Mouse (Mus musculus): ENCODE measurements around the gene Stx1a.

DNA sequence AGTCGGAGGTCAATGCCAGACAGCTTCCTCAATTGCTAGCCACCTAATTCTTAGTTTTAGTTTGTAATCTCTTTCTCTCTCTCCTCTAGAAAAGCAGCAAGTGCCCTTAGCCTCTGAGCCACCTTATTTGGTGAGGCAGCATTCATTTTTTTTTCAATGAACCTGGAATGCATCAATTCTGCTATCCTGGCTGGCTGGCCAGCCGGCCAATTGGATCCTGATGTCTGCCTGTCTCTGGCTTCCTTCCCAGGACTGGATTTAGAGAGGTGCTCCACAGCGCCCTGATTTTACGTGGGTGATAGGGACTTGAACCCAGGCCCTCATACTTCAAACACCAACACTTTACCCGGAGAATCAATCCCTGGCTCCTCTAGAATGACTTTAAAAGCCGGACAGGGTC lies 24.9 kb upstream of the Stx1a start:
- TF ChIP-seq POLR2A (IDR thresholded peaks at IDR 0.05; ENCODE audit: insufficient read depth, low read depth, low read length) (no peak), CTCF (IDR thresholded peaks at IDR 0.05; ENCODE audit: insufficient read depth, low read depth, low read length) (no peak)

Data from olfactory bulb, adult 2 months (tissue).